Mouse (Mus musculus) left cerebral cortex, adult 18-20 months (tissue): ENCODE results near the gene Prom2. TPM values are rescaled to one million over a fixed set of nuclear protein-coding genes. Genes with fewer than 3 reads are reported as not detected.
A peak's percentile ranks its signal among the peaks of the same experiment; 100 is the strongest.

Source experiments
- DNase-seq, 2 experiments: peaks; one replicate each; pipeline ENCODE4 v3.0.0; 2021 to 2022; ENCODE audit warnings: low spot score in 2 of 2, mixed read lengths in 1 of 2
- total RNA-seq, 2 experiments: library from RNA; stranded (reverse); gene quantifications; 2 replicates each; pipeline ENCODE4 v1.2.3; 2021

Gene Prom2
- total RNA-seq, 2 experiments from 2014 or later = 0.49 to 0.53 TPM

DNA sequence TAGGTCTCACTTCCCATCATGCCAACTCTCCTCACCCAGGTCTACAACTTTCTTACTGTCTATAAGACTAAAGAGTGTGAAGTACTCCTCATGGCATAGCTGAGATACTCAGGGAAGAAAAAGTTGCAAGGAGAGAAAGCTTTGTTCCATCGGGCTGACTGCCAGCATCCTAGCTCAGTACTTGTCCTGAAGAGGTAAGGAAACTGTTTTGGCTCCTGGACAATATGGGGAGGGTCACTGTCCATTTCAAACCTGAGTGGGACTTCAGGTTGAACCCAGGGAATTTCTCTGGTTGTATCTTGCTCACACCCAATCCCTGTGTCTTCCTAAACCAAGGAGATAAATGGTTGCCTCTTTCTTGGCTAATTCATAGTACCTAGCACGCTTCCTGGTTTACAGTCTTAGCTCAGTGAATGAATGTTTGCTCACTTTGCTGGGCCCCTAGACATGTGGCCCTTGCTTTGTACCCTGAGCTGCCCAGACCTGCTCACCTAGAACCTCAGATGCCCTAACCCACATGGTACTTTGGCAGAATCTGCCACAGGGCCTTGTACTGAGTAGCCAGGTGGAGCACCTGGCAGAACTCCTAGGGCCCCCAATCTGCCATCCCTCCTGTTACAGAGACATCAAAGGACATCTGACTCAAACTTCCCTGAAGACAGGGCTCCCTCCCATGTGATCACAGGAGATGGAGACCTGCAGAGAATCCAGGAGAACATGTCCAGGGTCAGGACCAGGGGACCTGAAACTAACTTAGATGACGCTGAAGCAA, 16.1 kb downstream of the Prom2 start:
- DNase-seq = no peak

DNA sequence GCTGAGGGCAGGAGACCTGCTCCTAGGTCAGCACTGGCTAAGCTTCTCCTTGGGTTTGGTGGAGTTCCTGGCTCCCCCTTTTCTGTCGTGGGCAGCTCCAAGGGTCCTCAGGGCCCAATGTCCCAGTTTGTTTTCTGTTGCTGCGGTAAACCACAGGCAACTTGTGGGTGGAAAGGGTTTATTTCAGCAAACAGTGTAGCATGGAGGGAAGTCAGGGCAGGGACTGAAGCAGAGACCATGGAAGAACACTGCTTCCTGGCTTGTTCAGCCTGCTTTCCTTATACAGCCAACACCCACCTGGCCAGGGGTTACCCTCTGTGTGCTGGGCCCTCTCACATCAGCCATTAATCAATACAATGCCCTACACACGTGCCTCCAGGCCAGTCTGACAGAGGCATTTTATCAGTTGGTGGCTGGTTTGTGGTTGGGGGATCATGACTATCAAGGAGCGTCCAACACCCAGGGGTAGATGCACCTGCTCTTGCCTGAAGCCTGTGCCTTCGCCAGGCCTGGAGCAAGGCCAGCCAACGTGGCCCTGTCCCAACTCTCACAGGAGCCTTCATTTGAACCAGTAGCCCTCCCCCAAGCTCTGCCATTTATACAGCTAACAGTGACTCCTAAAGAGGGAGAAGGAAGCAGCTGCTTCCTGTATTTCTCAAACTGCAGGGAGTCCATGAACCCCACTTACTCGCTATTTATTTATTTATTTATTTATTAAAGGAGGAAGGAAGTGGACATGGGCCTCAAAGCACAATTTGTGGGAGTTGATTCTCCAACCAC, 17.1 kb downstream of the Prom2 start:
- DNase-seq = no peak

DNA sequence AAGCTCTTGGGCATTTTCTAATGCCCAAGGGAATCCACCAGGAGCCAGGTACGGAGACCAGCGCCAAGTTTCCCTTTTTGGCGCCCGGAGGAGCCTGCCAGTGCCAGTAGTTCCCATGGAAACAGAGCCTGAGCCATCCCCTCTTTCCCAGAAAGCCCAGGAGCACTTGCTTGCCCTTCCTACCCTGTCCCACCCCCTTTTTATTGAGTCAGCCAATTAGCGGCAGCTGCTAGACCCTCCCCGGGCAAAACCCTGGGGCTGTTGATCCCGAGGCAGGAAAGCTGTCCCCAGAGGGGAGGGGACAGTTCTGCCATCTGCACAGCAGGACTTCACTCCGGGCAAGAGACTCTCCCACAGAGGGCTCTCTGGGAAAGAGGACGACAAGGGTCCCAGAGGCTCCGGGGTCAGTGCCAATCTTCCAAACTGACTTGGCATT, 19.2 kb downstream of the Prom2 start, which contains the start of gene Kcnip3:
Gene Kcnip3, minus strand, starts transcription at position 89 of the 436 bp plus-strand sequence.
- DNase-seq = peak; percentile 67 to 69

DNA sequence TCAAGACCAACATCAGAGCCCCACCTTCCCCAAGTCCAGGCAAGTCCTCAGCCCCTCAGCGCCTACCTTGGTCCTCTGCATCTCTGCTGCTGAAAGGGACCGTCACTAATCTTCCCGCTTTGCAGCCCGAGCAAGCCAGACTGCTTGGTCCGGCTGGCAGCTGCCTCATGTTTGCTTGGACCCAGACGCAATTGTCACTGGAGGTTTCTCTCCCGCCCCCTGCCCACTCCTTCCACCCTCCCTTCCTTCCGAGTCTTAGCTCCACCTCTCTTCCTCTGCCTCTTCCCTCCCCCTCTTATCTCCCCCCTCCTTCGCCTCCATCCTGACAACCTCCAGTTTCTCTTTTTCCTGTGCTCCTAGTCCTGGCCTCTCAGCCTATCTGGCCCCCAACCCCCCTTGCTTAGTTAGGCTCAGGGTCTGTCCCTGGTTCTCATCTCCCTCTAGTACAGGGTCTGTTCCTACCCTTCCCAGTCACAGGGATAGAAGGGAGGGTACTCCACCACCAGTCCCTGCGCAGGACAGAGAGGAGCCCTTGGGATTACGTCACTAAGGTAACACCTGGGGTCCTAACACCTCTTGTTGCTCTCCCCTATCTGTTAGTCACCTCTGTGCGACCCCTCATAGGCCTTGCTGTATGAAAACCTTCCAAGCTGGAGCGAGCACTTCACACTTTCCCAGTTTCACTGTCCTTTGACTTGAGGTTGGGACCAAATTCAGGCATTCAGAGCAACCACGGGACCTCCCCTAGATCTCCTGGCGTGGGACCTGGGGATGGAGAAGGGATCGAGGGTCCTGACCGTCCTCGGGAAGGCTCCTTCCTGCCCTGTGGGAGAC, 19.9 kb downstream of the Prom2 start:
- peak; percentile 62 to 79 for DNase-seq

DNA sequence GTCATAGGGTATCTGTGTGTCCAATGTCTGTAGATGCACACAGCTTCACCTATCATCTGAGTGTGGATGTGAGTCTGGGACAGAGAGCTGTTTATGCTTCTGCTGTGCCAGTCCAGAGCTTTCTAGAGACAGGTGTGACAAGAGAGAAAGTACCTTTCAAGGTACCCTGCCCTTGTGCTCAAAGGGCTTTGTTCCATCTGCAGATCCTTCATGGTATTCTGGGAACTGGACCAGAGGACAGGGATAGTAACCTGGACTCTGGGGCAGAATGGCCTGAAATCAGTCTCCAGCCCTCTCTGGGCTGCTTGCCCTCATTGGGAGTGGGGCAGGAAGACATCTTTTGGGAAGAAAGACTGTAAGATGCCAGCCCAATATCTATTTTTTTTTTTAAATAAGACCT, 21.1 kb downstream of the Prom2 start:
- no peak for DNase-seq

DNA sequence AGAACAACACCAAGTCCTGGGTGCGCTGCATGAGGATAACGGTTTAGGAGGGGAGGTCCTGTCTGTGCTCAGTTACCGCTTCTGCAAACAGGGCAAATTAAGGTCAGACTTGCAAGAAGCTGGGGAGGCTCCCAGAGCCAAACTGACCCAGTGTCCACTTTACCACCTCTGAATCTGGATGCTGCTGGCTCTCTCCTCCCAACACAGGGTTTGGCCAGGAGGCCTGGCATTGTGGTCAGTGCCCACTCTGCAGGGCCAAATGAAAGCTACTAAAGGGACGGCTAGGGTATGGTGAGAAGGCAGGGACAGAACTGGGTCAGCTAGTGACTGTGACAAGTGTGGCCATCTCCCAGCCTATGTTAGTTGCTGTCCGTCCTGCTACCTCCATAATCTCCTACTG, 22.0 kb downstream of the Prom2 start:
- DNase-seq = no peak

DNA sequence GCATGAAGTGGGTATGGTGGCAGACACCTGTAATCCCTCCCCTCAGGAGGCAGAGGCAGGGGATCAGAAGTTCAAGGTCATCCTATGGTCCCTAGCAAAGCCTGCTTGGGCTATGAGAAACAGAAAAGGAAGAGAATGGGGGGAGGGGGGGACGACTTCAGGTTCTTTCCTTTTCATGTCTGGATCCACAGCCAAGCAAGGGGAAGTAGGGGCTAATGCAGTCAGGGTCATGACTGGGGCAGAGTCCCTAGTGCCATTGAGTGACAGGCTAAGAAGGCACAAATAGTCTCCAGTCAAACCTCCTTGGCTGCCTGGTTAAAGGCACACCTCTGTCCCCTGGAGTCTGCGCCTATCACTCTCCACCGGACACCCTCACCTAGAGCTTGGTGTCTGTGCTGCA, 22.4 kb downstream of the Prom2 start:
- DNase-seq = no peak

DNA sequence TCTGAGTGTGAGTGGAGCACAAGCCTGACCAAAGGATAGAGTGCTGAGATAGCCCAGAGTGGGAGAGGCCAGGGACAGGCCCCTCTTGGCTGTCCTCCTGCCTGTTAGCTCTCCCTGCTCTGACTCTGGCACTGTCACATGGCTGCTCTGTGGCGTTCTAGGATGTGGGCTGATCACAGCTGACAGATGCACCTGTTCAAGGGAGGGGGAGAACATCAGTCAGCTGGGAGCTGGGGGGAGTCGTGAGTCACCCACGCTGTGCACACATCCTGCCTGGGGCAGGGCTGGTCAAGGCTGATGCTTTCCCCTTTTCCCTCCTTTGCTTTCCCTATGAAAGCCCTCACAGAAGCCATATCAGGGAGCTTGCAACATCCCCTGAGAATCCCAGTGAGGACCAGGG, 23.0 kb downstream of the Prom2 start:
- DNase-seq = peak; percentile 64 to 68

DNA sequence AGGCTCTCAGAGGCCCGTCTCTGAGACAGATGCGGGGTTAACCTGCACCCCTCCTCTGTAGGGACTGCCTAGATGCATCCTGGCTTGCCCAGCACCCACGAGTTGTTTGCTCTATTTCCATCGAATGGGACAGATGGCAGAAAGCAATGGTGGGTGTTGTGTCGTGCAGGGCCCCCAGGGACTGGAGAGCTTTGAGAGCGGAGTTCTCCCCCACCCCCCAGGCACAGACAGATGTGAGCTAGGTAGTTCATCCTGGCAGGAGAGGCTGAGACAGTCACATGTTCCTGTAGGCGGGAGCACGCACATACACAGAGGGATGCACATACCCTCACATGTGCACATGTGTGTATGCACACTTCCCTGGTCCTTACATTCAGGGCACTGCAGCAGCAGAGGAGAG, 24.2 kb downstream of the Prom2 start:
- DNase-seq = peak; percentile 69 to 73

DNA sequence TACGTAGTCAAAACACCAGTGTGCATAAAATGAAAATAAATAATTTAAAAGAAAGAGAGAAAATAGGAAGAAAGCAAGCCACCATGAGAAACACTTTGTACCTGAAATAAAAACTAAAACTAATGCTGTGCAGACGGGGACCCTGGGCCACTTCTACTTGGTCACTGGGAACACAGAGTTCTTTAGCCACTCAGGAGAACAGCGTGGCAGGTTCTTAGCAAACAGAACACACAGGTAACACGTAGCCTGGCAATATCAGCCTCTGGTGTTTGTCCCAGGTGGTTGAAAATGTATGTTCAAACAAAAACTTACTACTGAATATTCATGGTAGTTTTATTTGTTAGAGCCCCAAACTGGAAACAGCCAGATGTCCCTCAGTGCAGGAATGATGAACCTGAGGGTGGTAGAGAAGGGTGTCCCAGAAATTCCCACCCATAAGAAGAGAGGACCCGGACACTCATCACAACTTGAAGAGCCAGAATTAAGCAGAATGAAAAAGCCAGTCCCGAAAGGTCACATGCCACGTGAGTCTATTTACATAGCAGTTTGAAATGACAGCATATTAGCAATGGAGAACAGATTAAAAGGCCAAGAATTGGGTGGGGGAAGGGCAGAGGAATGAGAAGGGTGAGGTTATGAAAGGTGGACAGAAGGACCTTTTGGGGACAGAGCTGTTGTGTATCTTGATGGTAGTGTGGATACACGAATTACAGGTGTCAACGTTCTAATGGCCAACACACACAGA, 26.7 kb downstream of the Prom2 start:
- DNase-seq = no peak

DNA sequence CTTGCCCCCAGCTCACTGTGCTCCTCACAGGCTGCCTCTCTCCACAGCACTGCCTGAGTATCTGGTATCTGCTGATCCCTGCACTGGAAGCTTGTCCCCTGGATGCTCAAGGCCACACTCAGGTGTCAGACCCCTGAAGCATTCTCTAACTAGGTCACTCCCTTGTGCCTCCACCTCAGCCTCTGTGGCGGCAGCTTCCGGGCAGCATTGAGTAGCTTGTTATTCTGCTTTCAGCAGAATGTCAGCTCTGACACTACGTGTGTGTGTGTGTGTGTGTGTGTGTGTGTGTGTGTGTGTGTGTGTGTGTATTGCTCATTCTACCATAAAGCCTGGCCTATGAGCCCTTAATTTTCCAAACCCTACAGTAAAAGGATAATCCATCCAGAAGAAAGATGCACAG, 28.0 kb downstream of the Prom2 start:
- DNase-seq = no peak

DNA sequence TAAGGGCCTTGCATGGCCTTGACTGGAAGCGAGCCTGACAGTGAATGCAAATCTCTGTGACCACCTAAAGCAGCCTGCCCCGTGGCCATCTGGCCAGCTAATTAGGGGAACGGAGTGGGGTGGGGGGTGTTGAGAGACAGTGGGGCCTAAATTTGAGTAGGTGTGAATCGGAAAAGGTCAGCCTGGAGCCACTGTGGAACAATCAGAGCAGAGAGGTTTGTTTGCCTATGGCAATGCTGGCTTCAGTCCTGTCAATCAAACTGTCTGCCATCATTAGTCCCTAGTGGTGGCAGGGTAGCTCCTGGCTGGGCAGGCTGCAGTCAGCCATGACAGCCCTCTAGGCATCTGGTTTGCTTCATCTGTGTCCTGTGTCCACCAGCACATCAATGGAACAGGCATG, 29.8 kb downstream of the Prom2 start:
- no peak for DNase-seq

DNA sequence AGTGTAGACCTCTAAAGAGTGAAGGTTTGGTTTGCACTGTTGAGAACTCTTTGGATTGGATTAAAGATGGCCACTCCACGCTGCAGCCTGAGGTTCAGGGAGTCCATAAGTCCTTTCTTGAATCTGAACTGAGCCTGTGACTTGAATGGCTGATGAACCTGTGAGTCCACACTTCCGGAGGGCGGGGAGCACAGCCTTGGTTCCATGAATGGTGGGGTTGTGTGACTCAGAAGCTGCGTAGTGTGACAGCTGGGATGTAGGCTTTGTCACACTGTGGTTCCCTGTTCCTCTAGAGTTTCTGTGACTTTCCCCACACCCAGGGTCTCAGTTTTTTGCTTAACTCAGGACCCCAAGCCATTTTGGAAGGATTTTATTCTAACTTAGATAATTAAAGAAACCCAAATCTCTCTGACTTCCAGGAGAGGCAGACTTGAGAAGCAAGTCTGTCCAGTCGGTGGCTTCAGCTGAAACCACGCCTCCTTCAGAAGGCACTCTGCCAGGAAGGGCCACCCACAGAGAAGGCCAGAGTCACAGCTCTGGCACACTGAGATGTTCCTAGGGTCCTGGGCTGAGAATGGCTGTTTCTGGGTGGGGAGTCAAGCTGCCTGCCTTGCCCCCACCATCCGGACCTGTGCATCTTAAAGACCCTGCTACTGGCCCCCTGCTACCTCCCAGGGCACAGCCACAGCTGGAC, 33.2 kb downstream of the Prom2 start:
- DNase-seq = peak; percentile 29 to 48

DNA sequence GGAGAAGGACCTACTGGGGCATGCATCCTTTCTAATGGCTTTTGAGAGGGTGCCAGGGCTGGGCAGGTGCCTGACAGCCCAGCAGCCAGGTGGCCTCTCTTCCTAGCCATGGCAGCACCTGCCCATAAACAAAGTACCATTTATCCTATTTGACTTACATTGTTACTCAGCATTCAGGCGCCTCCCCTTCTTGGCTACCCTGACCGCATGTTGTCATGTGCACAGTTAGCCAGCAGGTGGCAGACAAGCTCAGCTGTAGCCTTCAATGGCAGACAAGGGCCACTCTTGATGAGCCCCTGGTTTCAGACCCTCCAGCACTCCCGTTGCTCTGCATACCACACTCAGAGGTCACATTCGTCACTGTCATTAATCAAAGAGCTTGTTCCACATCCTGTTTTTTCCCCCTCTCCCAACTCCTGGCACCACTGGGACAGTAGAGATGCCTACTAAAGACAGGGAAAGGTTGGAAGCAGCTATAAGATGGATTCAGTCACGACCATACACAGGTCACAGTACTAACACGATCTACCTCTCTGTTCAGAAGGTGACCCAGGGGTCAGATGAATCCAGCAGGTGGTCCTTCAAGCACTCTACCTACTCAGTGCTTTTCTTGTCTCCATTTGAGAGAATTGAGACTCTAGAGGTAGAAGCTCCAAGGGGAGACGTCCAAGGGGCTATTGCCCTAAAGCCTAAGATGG, 34.0 kb downstream of the Prom2 start:
- peak; percentile 83 to 91 for DNase-seq

DNA sequence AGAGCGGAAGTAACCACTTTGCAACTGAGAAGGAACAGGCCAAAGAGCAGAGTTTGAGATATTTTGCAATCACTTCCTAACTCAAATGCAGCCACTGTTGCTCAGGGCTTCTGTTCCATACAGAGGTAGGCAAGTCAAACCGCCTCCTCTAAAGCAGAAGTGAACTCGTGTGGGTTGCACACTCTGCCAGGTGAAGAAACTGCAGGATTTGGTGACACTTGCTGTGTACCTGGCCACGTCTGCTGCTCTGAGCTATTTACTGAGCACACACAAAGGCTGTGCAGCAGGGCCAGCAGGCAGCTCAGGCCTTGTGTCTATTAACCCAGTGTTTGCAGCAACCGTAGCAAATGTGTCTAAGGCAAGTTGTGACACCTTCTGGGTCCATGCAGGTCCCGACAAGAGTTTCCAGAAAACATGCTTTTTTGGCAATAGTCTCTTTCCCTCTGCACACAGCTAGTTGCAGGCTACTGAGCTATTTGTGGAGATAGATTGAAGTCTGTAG, 35.1 kb downstream of the Prom2 start:
- DNase-seq = no peak

DNA sequence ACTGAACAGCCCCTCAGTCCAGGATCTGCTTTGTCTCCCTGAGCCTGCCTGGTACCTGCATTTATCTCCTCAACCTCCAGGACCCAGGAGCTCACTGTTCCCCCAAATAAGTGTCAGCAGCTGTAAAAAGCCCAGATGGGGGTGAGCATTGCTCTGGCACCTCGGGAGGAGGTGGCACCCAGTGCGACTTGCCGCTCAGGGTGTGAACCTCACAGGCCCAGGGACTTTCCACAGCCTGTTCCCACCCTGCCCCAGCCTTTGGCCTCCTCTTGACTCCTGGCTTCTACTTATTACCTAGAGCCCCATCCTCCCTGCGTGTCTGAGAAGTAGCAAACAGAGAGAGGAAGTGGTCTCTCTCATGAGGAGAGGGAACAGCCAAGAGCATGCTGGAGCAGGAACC, 36.1 kb downstream of the Prom2 start:
- DNase-seq = no peak

DNA sequence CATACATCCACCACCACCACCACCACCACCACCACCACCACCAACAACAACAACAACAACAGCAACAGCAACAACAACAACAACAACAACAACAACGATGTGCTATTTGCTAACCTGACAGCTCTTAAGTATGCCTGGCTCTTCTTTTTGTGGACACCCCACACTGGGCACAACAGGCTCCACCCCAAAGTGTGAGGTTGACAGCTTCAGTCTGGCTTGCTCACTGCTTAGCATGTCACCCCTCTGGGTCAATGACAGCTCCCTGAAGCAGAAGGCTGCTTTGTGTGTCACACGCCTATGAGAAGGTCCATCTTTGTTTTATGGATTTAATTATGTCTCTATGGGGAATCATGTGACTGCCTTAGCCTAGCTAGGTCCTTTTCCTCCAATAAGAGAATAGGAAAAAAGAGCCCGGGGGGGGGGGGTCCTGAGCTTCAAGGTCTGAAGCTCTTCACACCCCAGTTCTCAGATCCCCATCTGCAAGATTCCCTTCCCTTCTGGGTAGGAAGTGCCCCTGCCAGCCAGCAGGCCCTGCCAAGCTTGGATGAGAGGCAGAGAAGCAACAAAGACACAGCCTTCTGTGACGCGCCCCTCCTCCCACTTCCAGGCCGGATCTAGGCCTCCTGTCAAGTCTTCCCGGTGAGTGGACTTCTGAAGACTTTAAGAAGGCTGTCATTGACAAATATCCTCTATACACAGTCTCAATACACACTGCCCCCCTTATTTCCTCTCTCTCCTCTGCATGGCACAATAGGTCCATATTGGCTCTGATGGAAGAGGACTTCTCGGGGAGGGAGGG, 37.3 kb downstream of the Prom2 start:
- no peak for DNase-seq

DNA sequence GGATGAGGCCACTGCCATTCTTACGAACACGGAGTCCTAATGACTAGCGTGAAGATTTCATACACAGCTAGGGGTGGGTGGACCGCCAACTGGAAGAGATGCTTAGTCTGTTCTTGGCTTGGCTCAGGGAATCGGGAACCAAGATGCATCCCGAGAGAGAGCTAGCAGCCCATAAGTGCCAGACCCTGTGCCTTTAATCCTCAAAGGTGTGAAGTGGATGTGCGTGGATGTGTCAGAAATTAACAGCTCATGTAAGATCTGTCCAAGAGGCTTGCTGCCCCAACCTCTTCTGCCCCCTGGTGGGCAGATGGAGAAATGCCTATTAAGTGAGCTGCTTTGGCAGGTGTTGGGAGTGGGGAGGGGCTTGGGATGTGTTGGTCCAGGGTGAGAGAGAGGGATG, 40.2 kb downstream of the Prom2 start:
- DNase-seq = peak; percentile 58 to 60

DNA sequence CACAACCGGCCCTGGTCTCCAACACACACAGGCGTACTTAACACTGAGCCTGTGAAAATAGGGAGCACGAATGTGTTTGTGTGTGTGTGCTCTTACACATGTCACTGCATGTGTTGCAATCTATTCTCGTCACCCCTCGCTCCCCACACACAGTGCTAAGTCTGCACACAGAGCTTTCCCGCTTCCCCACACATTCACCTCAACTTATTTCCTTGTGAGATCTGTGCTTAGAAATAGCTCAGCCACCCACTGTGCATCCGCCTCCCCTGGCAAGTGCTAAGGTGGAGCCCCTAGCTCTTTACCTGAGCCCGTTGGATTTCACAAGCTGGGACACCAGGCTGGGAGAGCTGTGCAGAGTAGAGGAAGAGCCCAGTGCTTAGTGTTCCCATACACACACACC, 42.5 kb downstream of the Prom2 start:
- no peak for DNase-seq
